Mouse (Mus musculus) spleen, embryonic (tissue): ENCODE measurements around the gene Cdhr3.
"Not testable (repeated sequence)": the region's sequence is repeated elsewhere in the genome, so short reads cannot be mapped to it uniquely, and the experiment has no call there.

Experiments used
- CTCF ChIA-PET: fragments of 350-600 bp; sonication (Branson Sonifier 250); formaldehyde crosslinking; loops from one replicate; lab custom pipeline; 2022; lab: Charles Lee

Gene Cdhr3

GRCm38 (mm10) chr12:33009206-33009966 is 83.3 kb downstream of the Cdhr3 start:
- CTCF ChIA-PET = interaction anchor here (2.9 kb wide), 1 partner anchor 57 kb away, joined by 13 read pairs; no protein-coding TSS in a partner anchor

- CTCF ChIA-PET = interaction anchor here (2.9 kb wide), 1 partner anchor 56 kb away, joined by 13 read pairs; no protein-coding TSS in a partner anchor
Observed at GRCm38 (mm10) chr12:33008305-33009110, 84.2 kb downstream of the Cdhr3 start.

GRCm38 (mm10) chr12:33007176-33007575 is 85.5 kb downstream of the Cdhr3 start:
- CTCF ChIA-PET = no interaction called here

GRCm38 (mm10) chr12:33005858-33006257 is 86.8 kb downstream of the Cdhr3 start:
- CTCF ChIA-PET = interaction anchor here (0.8 kb wide), 1 partner anchor 47 kb away, joined by 5 read pairs; no protein-coding TSS in a partner anchor

DNA sequence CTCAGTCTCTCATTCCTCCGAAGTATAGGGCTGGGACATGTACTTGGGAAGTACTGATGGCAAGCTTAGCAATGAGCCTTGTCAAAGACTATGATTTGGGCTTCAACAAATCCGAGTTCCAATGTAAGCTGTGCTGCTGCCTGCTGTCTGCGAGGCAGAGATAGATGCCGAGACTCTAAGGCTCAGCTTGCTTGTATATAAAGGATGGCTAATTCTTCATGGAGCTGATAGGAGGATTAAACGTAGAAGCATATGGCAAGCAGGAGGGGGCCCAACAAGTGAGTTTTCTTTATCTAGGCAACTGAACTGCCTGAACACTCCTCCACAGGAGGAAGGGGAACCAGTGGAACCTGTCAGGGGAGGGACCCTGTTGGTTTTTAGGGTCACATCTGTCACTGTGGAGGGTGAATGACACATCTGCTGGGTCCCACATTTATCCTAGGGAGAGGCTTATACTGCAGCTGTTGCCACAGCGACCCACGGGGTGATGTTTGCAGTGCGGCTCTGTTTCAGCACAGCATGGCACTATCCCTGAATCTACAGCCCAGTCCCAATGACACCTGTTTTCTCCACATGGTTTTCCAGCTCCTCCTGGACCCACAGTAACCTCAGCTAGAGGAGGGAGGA is 89.2 kb downstream of the Cdhr3 start:
- CTCF ChIA-PET = interaction anchor here (0.6 kb wide), 1 partner anchor 83 kb away, joined by 5 read pairs; no protein-coding TSS in a partner anchor

- CTCF ChIA-PET = interaction anchor here (0.5 to 0.6 kb wide), 2 partner anchors 105 to 116 kb away, joined by 4 to 9 read pairs; no protein-coding TSS in a partner anchor
Observed at GRCm38 (mm10) chr12:33000402-33000801, 92.3 kb downstream of the Cdhr3 start.

DNA sequence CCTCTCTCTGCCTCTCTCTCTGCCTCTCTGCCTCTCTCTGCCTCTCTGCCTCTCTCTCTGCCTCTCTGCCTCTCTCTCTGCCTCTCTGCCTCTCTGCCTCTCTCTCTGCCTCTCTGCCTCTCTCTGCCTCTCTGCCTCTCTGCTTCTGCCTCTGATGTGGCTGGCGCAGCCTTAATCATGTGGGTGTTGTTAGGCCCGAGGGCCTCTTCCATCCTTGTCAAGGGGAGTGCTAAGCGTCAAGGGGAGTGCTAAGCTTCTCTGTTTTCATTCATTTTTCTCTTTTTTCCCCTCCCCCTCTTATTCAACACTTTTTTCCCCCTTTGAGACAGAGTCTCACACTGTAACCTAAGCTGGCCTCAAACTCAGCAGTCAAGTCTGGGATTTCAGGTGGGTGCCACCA is 92.9 kb downstream of the Cdhr3 start:
- CTCF ChIA-PET = not testable (repeated sequence)

DNA sequence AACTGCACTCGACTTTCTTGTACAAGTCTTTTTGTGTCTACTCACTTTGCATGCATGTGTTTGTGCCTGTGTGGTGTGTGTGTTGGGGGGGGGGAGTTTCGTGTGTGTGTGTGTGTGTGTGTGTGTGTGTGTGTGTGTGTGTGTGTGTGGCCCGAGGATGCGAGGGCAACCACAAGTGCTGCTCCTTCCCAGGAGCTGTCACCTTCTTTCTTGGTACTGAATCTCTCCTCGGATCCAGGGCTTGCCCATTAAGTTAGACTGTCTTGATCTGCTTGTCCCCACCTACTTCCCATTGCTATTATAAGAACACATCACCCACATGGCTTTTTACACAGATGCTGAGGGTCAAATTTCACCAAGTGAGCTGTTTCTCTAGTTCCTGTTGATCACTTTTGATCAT is 93.9 kb downstream of the Cdhr3 start:
- CTCF ChIA-PET = interaction anchor here (0.6 kb wide), 1 partner anchor 116 kb away, joined by 7 read pairs; no protein-coding TSS in a partner anchor

DNA sequence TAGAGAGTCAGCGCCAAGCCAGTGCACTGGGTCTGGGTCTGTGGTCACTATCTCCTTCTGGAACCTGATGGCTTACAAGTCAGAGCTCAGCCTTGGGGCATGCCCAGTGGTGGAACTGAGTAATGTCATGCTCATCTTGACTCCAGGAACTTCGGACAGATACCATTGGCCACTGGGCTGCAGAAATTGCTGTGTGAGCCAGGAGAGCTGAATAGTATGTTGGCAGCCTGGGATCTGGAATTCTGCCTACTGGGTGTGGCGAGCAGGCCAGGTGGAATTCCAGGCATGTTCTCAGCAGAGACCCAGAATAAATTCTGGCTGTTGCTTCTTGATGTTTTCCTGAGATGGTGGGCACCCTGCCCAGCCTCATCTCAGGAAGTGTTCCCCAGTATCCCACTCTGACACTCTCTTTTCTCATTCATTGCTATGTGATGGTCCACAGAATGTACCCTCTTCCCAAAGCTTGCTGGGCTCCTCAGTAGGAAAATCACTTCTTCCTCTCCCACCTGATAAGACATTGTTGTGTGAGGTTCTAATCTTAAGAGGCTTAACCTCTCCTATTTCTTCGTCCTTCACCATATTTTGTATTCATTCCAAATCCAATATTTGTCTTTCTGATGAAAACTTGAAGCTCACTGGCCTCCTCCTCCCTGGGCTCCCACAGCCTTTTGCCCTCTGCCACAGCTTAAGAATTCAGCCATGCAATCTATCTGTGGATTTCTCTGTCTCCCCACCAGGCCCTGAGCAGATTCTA is 97.4 kb downstream of the Cdhr3 start:
- CTCF ChIA-PET = interaction anchor here (0.9 to 1.9 kb wide), 4 partner anchors 11 to 42 kb away, joined by 3 to 6 read pairs (median 4); no protein-coding TSS in a partner anchor

- CTCF ChIA-PET = interaction anchor here (0.6 to 1.9 kb wide), 3 partner anchors 11 to 39 kb away, joined by 4 to 15 read pairs (median 6); no protein-coding TSS in a partner anchor
Observed at GRCm38 (mm10) chr12:32994081-32994480, 98.6 kb downstream of the Cdhr3 start.

- CTCF ChIA-PET = interaction anchor here (0.9 to 1.0 kb wide), 2 partner anchors 9 to 16 kb away, joined by 3 read pairs; no protein-coding TSS in a partner anchor
Observed at GRCm38 (mm10) chr12:32989731-32990130, 102.9 kb downstream of the Cdhr3 start.

DNA sequence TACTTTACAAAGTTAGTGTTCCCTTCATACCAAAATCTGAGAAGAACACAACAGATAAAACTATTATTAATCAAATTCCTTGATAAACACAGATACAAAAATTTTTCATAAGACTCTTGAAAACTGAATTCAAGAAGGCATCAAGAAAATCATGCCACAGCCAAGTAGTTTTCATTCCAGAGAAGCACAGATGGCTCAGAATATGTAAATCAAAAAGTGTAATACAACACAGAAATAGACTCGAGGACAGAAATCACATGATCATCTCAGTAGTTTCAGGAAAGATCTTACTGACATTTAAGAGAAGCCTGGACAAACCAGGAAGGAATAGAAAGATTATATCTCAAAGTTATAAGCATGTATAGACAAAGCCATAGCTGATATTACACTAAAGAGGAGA is 106.4 kb downstream of the Cdhr3 start:
- CTCF ChIA-PET = no interaction called here
